Mouse (Mus musculus) left cerebral cortex, postnatal 4 days (tissue): ENCODE results near the gene Olfr986. TPM values are rescaled to one million over a fixed set of nuclear protein-coding genes. Genes with fewer than 3 reads are reported as not detected.

Source experiments
- DNase-seq: peaks from one replicate; pipeline ENCODE4 v3.0.0-alpha.2; 2022
- intact Hi-C: fragments of 180-260 bp; cut with DNase I; formaldehyde crosslinking; loops from one replicate; pipeline ENCODE4 v1.15.1; 2025
- total RNA-seq, 2 experiments: library from RNA; stranded (reverse); gene quantifications; 2 replicates each; pipeline ENCODE4 v1.2.3; 2021

Gene Olfr986
- total RNA-seq, 2 experiments from 2014 or later, result not detected

- DNase-seq, result no peak
- intact Hi-C loops, result no loop called here
Measured at GRCm38 (mm10) chr9:40234233-40235072, 53.7 kb downstream of the Olfr986 start.

- no peak for DNase-seq
- intact Hi-C loops, result no loop called here
Measured at GRCm38 (mm10) chr9:40235220-40235619, 54.5 kb downstream of the Olfr986 start.

Other genes starting within 250 kb of the Olfr986 start
- gene Olfr974, start 243.4 kb upstream of the Olfr986 start, total RNA-seq, result not detected
- gene Olfr975, start 228.9 kb upstream of the Olfr986 start, total RNA-seq, result under 1 TPM in 1 of 2 experiments, not detected in 1; 0.12 TPM
- gene Olfr976, start 219.8 kb upstream of the Olfr986 start, total RNA-seq, result not detected
- not detected for gene Olfr978, start 188.8 kb upstream of the Olfr986 start, total RNA-seq
- gene Olfr979, start 177.5 kb upstream of the Olfr986 start, total RNA-seq, result not detected
- gene Olfr980, start 171.3 kb upstream of the Olfr986 start, total RNA-seq, result not detected
- gene Olfr981, start 159.5 kb upstream of the Olfr986 start, total RNA-seq, result not detected
- gene Olfr982, start 107.1 kb upstream of the Olfr986 start, total RNA-seq, result not detected
- not detected for gene Olfr983, start 87.3 kb upstream of the Olfr986 start, total RNA-seq
- not detected for gene Olfr984, start 66.7 kb upstream of the Olfr986 start, total RNA-seq
- not detected for gene Olfr985, start 50.7 kb upstream of the Olfr986 start, total RNA-seq
- not detected for gene Tmem225, start 32.8 kb upstream of the Olfr986 start, total RNA-seq
- gene Zfp202, start 11.4 kb downstream of the Olfr986 start, total RNA-seq, result 1 to 10 TPM; 8.5 to 9.1 TPM
- 100 to 1,000 TPM; 176 to 194 TPM for gene Scn3b, start 88.3 kb downstream of the Olfr986 start, total RNA-seq